Mouse (Mus musculus): ENCODE data around the gene 4933402N22Rik. TPM values are rescaled to one million over a fixed set of nuclear protein-coding genes. Genes with fewer than 3 reads are reported as not detected.
"Not testable (repeated sequence)": the region's sequence is repeated elsewhere in the genome, so short reads cannot be mapped to it uniquely, and the experiment has no call there.

The 4933402N22Rik gene
- total RNA-seq (2021) = not detected
- long read RNA-seq, experiment 1 = 0 reads
- long read RNA-seq, experiment 2 = 0 reads

- intact Hi-C loops (cut with DNase I); DNase-seq: not testable (repeated sequence)
Observed at GRCm38 (mm10) chr5:11917743-11918142, at the start of gene 4933402N22Rik. Gene 4933402N22Rik (plus strand): TSS chr5:11918043.

- intact Hi-C loops (cut with DNase I); DNase-seq: not testable (repeated sequence)
Observed at GRCm38 (mm10) chr5:11923790-11924189, 5.9 kb downstream of the 4933402N22Rik start.

Other genes with a start within 250 kb of the 4933402N22Rik start
- gene Gm8922, start 236.1 kb upstream of the 4933402N22Rik start, total RNA-seq (2021) = not detected
- not detected for gene Gm8926, start 147.5 kb upstream of the 4933402N22Rik start, total RNA-seq (2021)
- not detected for gene Gm6465, start 72.5 kb upstream of the 4933402N22Rik start, total RNA-seq (2021)

All from heart, postnatal 14 days (tissue).